Mouse (Mus musculus): ENCODE measurements at regions not wholly inside any gene's neighbourhood (a gene's known extent, or its start where the extent isn't known, plus 50 kb on each side); places are given as distances from the start of the nearest gene placed in this dataset.

GRCm38 (mm10) chr3:141051685-141052084, 160.5 kb downstream of the Pdha2 start:
- Histone ChIP-seq H3K27ac (ENCODE audit: low read depth, low read length) (no peak overlapping the region), H3K4me2 (replicated peaks; ENCODE audit: low read depth, low read length) (no peak overlapping the region), H3K4me3 (ENCODE audit: low read depth, low read length) (no peak overlapping the region), H3K4me1 (replicated peaks; ENCODE audit: control insufficient read depth, insufficient read depth, low read length) (no peaks in the 10 kb centered on the region), H3K36me3 (ENCODE audit: control insufficient read depth, insufficient read depth, low read length) (no peaks in the 10 kb centered on the region), H3K9ac (ENCODE audit: low read depth, low read length) (no peak overlapping the region), H3K9me3 (ENCODE audit: control insufficient read depth, low read length) (no peaks in the 10 kb centered on the region), H3K27me3 (ENCODE audit: control insufficient read depth, insufficient read depth, low read length) (no peaks in the 10 kb centered on the region)
- 93% methylated on average over 2 of the region's 2 CpGs for WGBS
- DNase-seq (ENCODE audit: low spot score) (no peak), ATAC-seq (ENCODE audit: low FRiP score) (no peak)

GRCm38 (mm10) chr3:141014262-141014547, 197.9 kb downstream of the Pdha2 start:
- no peaks in the 10 kb centered on the region for H3K27me3 ChIP-seq (ENCODE audit: control insufficient read depth, insufficient read depth, low read length)
- H3K36me3 ChIP-seq (ENCODE audit: control insufficient read depth, insufficient read depth, low read length) = no peaks in the 10 kb centered on the region
- no peaks in the 10 kb centered on the region for H3K4me1 ChIP-seq (replicated peaks; ENCODE audit: control insufficient read depth, insufficient read depth, low read length)
- H3K27ac ChIP-seq (ENCODE audit: low read depth, low read length) = no peak overlapping the region
- no peak overlapping the region for H3K4me3 ChIP-seq (ENCODE audit: low read depth, low read length)
- WGBS = 69% methylated on average over 1 of the region's 1 CpGs
- no peak overlapping the region for H3K9ac ChIP-seq (ENCODE audit: low read depth, low read length)
- H3K4me2 ChIP-seq (replicated peaks; ENCODE audit: low read depth, low read length) = no peak overlapping the region
- ATAC-seq (ENCODE audit: low FRiP score) (no peak), DNase-seq (ENCODE audit: low spot score) (no peak)
- no peaks in the 10 kb centered on the region for H3K9me3 ChIP-seq (ENCODE audit: control insufficient read depth, low read length)

GRCm38 (mm10) chr3:141013521-141014261, 198.5 kb downstream of the Pdha2 start:
- H3K27ac ChIP-seq (ENCODE audit: low read depth, low read length) = no peak overlapping the region
- H3K4me1 ChIP-seq (replicated peaks; ENCODE audit: control insufficient read depth, insufficient read depth, low read length) = no peaks in the 10 kb centered on the region
- 81% methylated on average over 8 of the region's 8 CpGs for WGBS
- no peaks in the 10 kb centered on the region for H3K36me3 ChIP-seq (ENCODE audit: control insufficient read depth, insufficient read depth, low read length)
- no peak overlapping the region for H3K4me3 ChIP-seq (ENCODE audit: low read depth, low read length)
- H3K9me3 ChIP-seq (ENCODE audit: control insufficient read depth, low read length) = no peaks in the 10 kb centered on the region
- H3K9ac ChIP-seq (ENCODE audit: low read depth, low read length) = no peak overlapping the region
- ATAC-seq (ENCODE audit: low FRiP score) (no peak), DNase-seq (ENCODE audit: low spot score) (no peak)
- no peak overlapping the region for H3K4me2 ChIP-seq (replicated peaks; ENCODE audit: low read depth, low read length)
- H3K27me3 ChIP-seq (ENCODE audit: control insufficient read depth, insufficient read depth, low read length) = no peaks in the 10 kb centered on the region

GRCm38 (mm10) chr3:141012976-141013375, 199.2 kb downstream of the Pdha2 start:
- no peak overlapping the region for H3K27ac ChIP-seq (ENCODE audit: low read depth, low read length)
- no peak overlapping the region for H3K4me2 ChIP-seq (replicated peaks; ENCODE audit: low read depth, low read length)
- DNase-seq (ENCODE audit: low spot score) = no peak
- H3K27me3 ChIP-seq (ENCODE audit: control insufficient read depth, insufficient read depth, low read length) = no peaks in the 10 kb centered on the region
- no peak for ATAC-seq (ENCODE audit: low FRiP score)
- H3K36me3 ChIP-seq (ENCODE audit: control insufficient read depth, insufficient read depth, low read length) = no peaks in the 10 kb centered on the region
- H3K4me1 ChIP-seq (replicated peaks; ENCODE audit: control insufficient read depth, insufficient read depth, low read length) = no peaks in the 10 kb centered on the region
- H3K9ac ChIP-seq (ENCODE audit: low read depth, low read length) = no peak overlapping the region
- 76% methylated on average over 1 of the region's 1 CpGs for WGBS
- H3K9me3 ChIP-seq (ENCODE audit: control insufficient read depth, low read length) = no peaks in the 10 kb centered on the region
- no peak overlapping the region for H3K4me3 ChIP-seq (ENCODE audit: low read depth, low read length)

- DNase-seq (ENCODE audit: low spot score) (no peak), ATAC-seq (ENCODE audit: low FRiP score) (no peak)
- WGBS = 82% methylated on average over 2 of the region's 2 CpGs
Observed at GRCm38 (mm10) chr3:141008792-141009191, 203.4 kb downstream of the Pdha2 start.

GRCm38 (mm10) chr3:141005885-141006284, 206.3 kb downstream of the Pdha2 start:
- ATAC-seq (ENCODE audit: low FRiP score) = no peak
- Histone ChIP-seq H3K9ac (ENCODE audit: low read depth, low read length) (no peak overlapping the region), H3K9me3 (ENCODE audit: control insufficient read depth, low read length) (no peaks in the 10 kb centered on the region), H3K4me2 (replicated peaks; ENCODE audit: low read depth, low read length) (no peak overlapping the region), H3K4me3 (ENCODE audit: low read depth, low read length) (no peak overlapping the region), H3K36me3 (ENCODE audit: control insufficient read depth, insufficient read depth, low read length) (no peaks in the 10 kb centered on the region), H3K27me3 (ENCODE audit: control insufficient read depth, insufficient read depth, low read length) (no peaks in the 10 kb centered on the region), H3K4me1 (replicated peaks; ENCODE audit: control insufficient read depth, insufficient read depth, low read length) (no peaks in the 10 kb centered on the region), H3K27ac (ENCODE audit: low read depth, low read length) (no peak overlapping the region)
- DNase-seq (ENCODE audit: low spot score) = no peak
- WGBS = 64% methylated on average over 3 of the region's 3 CpGs

More at GRCm38 (mm10) chr3:141008792-141009191, 203.4 kb downstream of the Pdha2 start:
- no peaks in the 10 kb centered on the region for H3K36me3 ChIP-seq (ENCODE audit: control insufficient read depth, insufficient read depth, low read length)
- no peaks in the 10 kb centered on the region for H3K9me3 ChIP-seq (ENCODE audit: control insufficient read depth, low read length)
- H3K27ac ChIP-seq (ENCODE audit: low read depth, low read length) = no peak overlapping the region
- no peaks in the 10 kb centered on the region for H3K4me1 ChIP-seq (replicated peaks; ENCODE audit: control insufficient read depth, insufficient read depth, low read length)
- H3K27me3 ChIP-seq (ENCODE audit: control insufficient read depth, insufficient read depth, low read length) = no peaks in the 10 kb centered on the region
- H3K4me2 ChIP-seq (replicated peaks; ENCODE audit: low read depth, low read length) = no peak overlapping the region
- H3K4me3 ChIP-seq (ENCODE audit: low read depth, low read length) = no peak overlapping the region
- H3K9ac ChIP-seq (ENCODE audit: low read depth, low read length) = no peak overlapping the region

- Histone ChIP-seq H3K4me2 (replicated peaks; ENCODE audit: low read depth, low read length) (no peak overlapping the region), H3K9ac (ENCODE audit: low read depth, low read length) (no peak overlapping the region), H3K27ac (ENCODE audit: low read depth, low read length) (no peak overlapping the region), H3K4me1 (replicated peaks; ENCODE audit: control insufficient read depth, insufficient read depth, low read length) (no peaks in the 10 kb centered on the region), H3K36me3 (ENCODE audit: control insufficient read depth, insufficient read depth, low read length) (no peaks in the 10 kb centered on the region), H3K4me3 (ENCODE audit: low read depth, low read length) (no peak overlapping the region), H3K27me3 (ENCODE audit: control insufficient read depth, insufficient read depth, low read length) (no peaks in the 10 kb centered on the region), H3K9me3 (ENCODE audit: control insufficient read depth, low read length) (no peaks in the 10 kb centered on the region)
- DNase-seq (ENCODE audit: low spot score) = no peak
- no peak for ATAC-seq (ENCODE audit: low FRiP score)
- WGBS = 91% methylated on average over 2 of the region's 2 CpGs
Observed at GRCm38 (mm10) chr3:141003561-141003960, 208.6 kb downstream of the Pdha2 start.

GRCm38 (mm10) chr3:140988247-140988646, 223.9 kb downstream of the Pdha2 start:
- H3K4me3 ChIP-seq (ENCODE audit: low read depth, low read length) = no peak overlapping the region
- H3K9me3 ChIP-seq (ENCODE audit: control insufficient read depth, low read length) = no peaks in the 10 kb centered on the region
- H3K27me3 ChIP-seq (ENCODE audit: control insufficient read depth, insufficient read depth, low read length) = no peaks in the 10 kb centered on the region
- 83% methylated on average over 5 of the region's 5 CpGs for WGBS
- no peak overlapping the region for H3K4me2 ChIP-seq (replicated peaks; ENCODE audit: low read depth, low read length)
- DNase-seq (ENCODE audit: low spot score) (no peak), ATAC-seq (ENCODE audit: low FRiP score) (no peak)
- no peaks in the 10 kb centered on the region for H3K36me3 ChIP-seq (ENCODE audit: control insufficient read depth, insufficient read depth, low read length)
- H3K4me1 ChIP-seq (replicated peaks; ENCODE audit: control insufficient read depth, insufficient read depth, low read length) = no peaks in the 10 kb centered on the region
- no peak overlapping the region for H3K27ac ChIP-seq (ENCODE audit: low read depth, low read length)
- H3K9ac ChIP-seq (ENCODE audit: low read depth, low read length) = no peak overlapping the region

- Histone ChIP-seq H3K36me3 (ENCODE audit: control insufficient read depth, insufficient read depth, low read length) (no peaks in the 10 kb centered on the region), H3K4me1 (replicated peaks; ENCODE audit: control insufficient read depth, insufficient read depth, low read length) (no peaks in the 10 kb centered on the region), H3K27ac (ENCODE audit: low read depth, low read length) (no peak overlapping the region), H3K27me3 (ENCODE audit: control insufficient read depth, insufficient read depth, low read length) (no peaks in the 10 kb centered on the region), H3K4me2 (replicated peaks; ENCODE audit: low read depth, low read length) (no peak overlapping the region), H3K9me3 (ENCODE audit: control insufficient read depth, low read length) (no peaks in the 10 kb centered on the region), H3K4me3 (ENCODE audit: low read depth, low read length) (no peak overlapping the region), H3K9ac (ENCODE audit: low read depth, low read length) (no peak overlapping the region)
- WGBS = 64% methylated on average over 6 of the region's 6 CpGs
- no peak for DNase-seq (ENCODE audit: low spot score)
- peak; percentile 47; the same call in 1 of the 2 replicates for ATAC-seq (ENCODE audit: low FRiP score)
Observed at GRCm38 (mm10) chr3:140973519-140973918, 238.6 kb downstream of the Pdha2 start.

All from hindbrain, embryonic 11.5 days (tissue).